Mouse (Mus musculus) stomach, embryonic 14.5 days (tissue): ENCODE results near the gene Ddx46. TPM values are rescaled to one million over a fixed set of nuclear protein-coding genes. Genes with fewer than 3 reads are reported as not detected.

Experiments
- ATAC-seq: fragments of 200-750 bp; cut with Nextera tagmentation; 2 replicates; pipeline ENCODE4 v1.8.0; 2017; ENCODE audit warnings: low read depth, moderate TSS enrichment; ENCODE audit not compliant: insufficient number of reproducible peaks, insufficient read depth, low FRiP score
- H3K27ac ChIP-seq: fragments of 300-500 bp; sonication (generic); 2 replicates; pipeline ENCODE4 v1.5.1; 2014; ENCODE audit warnings: mild to moderate bottlenecking, low read length, moderate library complexity, mixed read lengths
- H3K27me3 ChIP-seq: fragments of 300-500 bp; sonication (generic); 2 replicates; pipeline ENCODE4 v1.6.1; 2014; ENCODE audit warnings: low read length, control low read depth, mixed read lengths; ENCODE audit not compliant: control insufficient read depth, insufficient read depth
- H3K36me3 ChIP-seq: fragments of 300-500 bp; sonication (generic); 2 replicates; pipeline ENCODE4 v1.6.1; 2014; ENCODE audit warnings: mild to moderate bottlenecking, control low read depth, low read length, moderate library complexity, mixed read lengths; ENCODE audit not compliant: control insufficient read depth, insufficient read depth
- H3K4me1 ChIP-seq: fragments of 300-500 bp; sonication (generic); 2 replicates; pipeline ENCODE4 v1.6.1; 2014; ENCODE audit warnings: low read length, control low read depth, mixed read lengths; ENCODE audit not compliant: control insufficient read depth, insufficient read depth
- H3K4me2 ChIP-seq: fragments of 300-500 bp; sonication (generic); replicated peaks from 2 replicates; pipeline ENCODE4 v1.6.1; 2014; ENCODE audit warnings: low read depth, low read length, control low read depth
- H3K4me3 ChIP-seq: fragments of 300-500 bp; sonication (generic); 2 replicates; pipeline ENCODE4 v1.5.1; 2014; ENCODE audit warnings: low read depth, low read length, control low read depth
- H3K9ac ChIP-seq: fragments of 300-500 bp; sonication (generic); replicated peaks from 2 replicates; pipeline ENCODE4 v1.6.1; 2014; ENCODE audit warnings: low read depth, mild to moderate bottlenecking, control low read depth, low read length, moderate library complexity, mixed read lengths
- H3K9me3 ChIP-seq: fragments of 300-500 bp; sonication (generic); 2 replicates; pipeline ENCODE4 v1.6.1; 2016; ENCODE audit warnings: low read depth, low read length, control low read depth; ENCODE audit not compliant: control insufficient read depth
- WGBS: fragments of 180-500 bp; shearing (Covaris S2); extraction: QIAGEN DNeasy Blood & Tissue Kit; methylation state at CpG from one replicate; pipeline ENCODE4 v1.1.7; 2014; 5-methylcytosine and 5-hydroxymethylcytosine counted together
- polyA plus RNA-seq: library from polyadenylated mRNA; unstranded; fragments of >200 nt; fragmentation: Nextera tagmentation; extraction: Ambion mirVana; gene quantifications from 2 replicates; pipeline ENCODE4 v1.2.1, GENCODE M21; 2014

Ddx46 gene
- 41.1 and 45.4 TPM in 2 replicates for polyA plus RNA-seq

GRCm38 (mm10) chr13:55634639-55635127, at the start of gene Ddx46:
Gene Ddx46, plus strand, starts transcription at chr13:55635027.
- no peak within 1 kb of the TSS for H3K27ac ChIP-seq
- no peaks in the 10 kb centered on the region for H3K27me3 ChIP-seq
- peak; percentile 85; the same call in 1 of the 2 replicates for ATAC-seq
- 0 out of 2 replicates have a peak, but pooled peaks cover 6% of the 10 kb centered on the region for H3K4me1 ChIP-seq
- H3K9ac ChIP-seq: peak within 1 kb of the TSS; percentile 95
- peak within 1 kb of the TSS; percentile 99 for H3K4me3 ChIP-seq
- H3K36me3 ChIP-seq: peaks cover 34% of the 10 kb centered on the region
- peak within 1 kb of the TSS; percentile 79 for H3K4me2 ChIP-seq
- 6% methylated on average over 30 of the region's 30 CpGs for WGBS
- H3K9me3 ChIP-seq: no peaks in the 10 kb centered on the region

- Histone ChIP-seq H3K27ac (no peak overlapping the region), H3K9me3 (no peaks in the 10 kb centered on the region), H3K4me3 (no peak overlapping the region), H3K9ac (no peak overlapping the region), H3K4me1 (peaks cover 7% of the 10 kb centered on the region; the same call in 1 of the 2 replicates), H3K27me3 (no peaks in the 10 kb centered on the region), H3K36me3 (peaks cover 27% of the 10 kb centered on the region), H3K4me2 (no peak overlapping the region)
- 75% methylated on average over 4 of the region's 4 CpGs for WGBS
- ATAC-seq: no peak
Measured at GRCm38 (mm10) chr13:55591961-55592490, 42.8 kb upstream of the Ddx46 start.

GRCm38 (mm10) chr13:55592512-55593253, 42.1 kb upstream of the Ddx46 start:
- Histone ChIP-seq H3K4me1 (peaks cover 7% of the 10 kb centered on the region; the same call in 1 of the 2 replicates), H3K9me3 (no peaks in the 10 kb centered on the region), H3K27ac (peak overlapping the region; percentile 59; the same call in 1 of the 2 replicates), H3K27me3 (no peaks in the 10 kb centered on the region), H3K4me2 (peak overlapping the region; percentile 52), H3K4me3 (peak overlapping the region; percentile 92), H3K9ac (peak overlapping the region; percentile 71), H3K36me3 (peaks cover 34% of the 10 kb centered on the region)
- ATAC-seq: peak; percentile 98
- 5% methylated on average over 29 of the region's 29 CpGs for WGBS

GRCm38 (mm10) chr13:55593254-55593747, 41.5 kb upstream of the Ddx46 start:
- Histone ChIP-seq H3K9me3 (no peaks in the 10 kb centered on the region), H3K4me1 (peaks cover 7% of the 10 kb centered on the region; the same call in 1 of the 2 replicates), H3K9ac (peak overlapping the region; percentile 71), H3K4me3 (peak overlapping the region; percentile 92), H3K27me3 (no peaks in the 10 kb centered on the region), H3K4me2 (peak overlapping the region; percentile 52), H3K36me3 (peaks cover 38% of the 10 kb centered on the region), H3K27ac (peak overlapping the region; percentile 59; the same call in 1 of the 2 replicates)
- peak; percentile 10; the same call in 1 of the 2 replicates for ATAC-seq
- WGBS: under 1% methylated on average over 31 of the region's 31 CpGs

GRCm38 (mm10) chr13:55595375-55595774, 39.5 kb upstream of the Ddx46 start:
- Histone ChIP-seq H3K9ac (no peak overlapping the region), H3K9me3 (no peaks in the 10 kb centered on the region), H3K27ac (no peak overlapping the region), H3K4me3 (no peak overlapping the region), H3K27me3 (no peaks in the 10 kb centered on the region), H3K36me3 (peaks cover 38% of the 10 kb centered on the region), H3K4me2 (no peak overlapping the region), H3K4me1 (peaks cover 7% of the 10 kb centered on the region; the same call in 1 of the 2 replicates)
- ATAC-seq: no peak
- 92% methylated on average over 12 of the region's 12 CpGs for WGBS

- no peak for ATAC-seq
- WGBS: 94% methylated on average over 12 of the region's 12 CpGs
Measured at GRCm38 (mm10) chr13:55596802-55597201, 38.0 kb upstream of the Ddx46 start.

GRCm38 (mm10) chr13:55599566-55600540, 35.0 kb upstream of the Ddx46 start, which contains the start of gene B4galt7:
Gene B4galt7, plus strand, starts transcription at chr13:55599896.
- Histone ChIP-seq H3K36me3 (peaks cover 32% of the 10 kb centered on the region), H3K9me3 (no peaks in the 10 kb centered on the region), H3K4me1 (peaks cover 3% of the 10 kb centered on the region; the same call in 1 of the 2 replicates), H3K4me3 (peak within 1 kb of the TSS; percentile 87), H3K27me3 (no peaks in the 10 kb centered on the region), H3K9ac (peak within 1 kb of the TSS; percentile 80), H3K27ac (no peak within 1 kb of the TSS), H3K4me2 (peak within 1 kb of the TSS; percentile 54)
- ATAC-seq: peak; percentile 87
- WGBS: 8% methylated on average over 51 of the region's 51 CpGs

More at GRCm38 (mm10) chr13:55596802-55597201, 38.0 kb upstream of the Ddx46 start:
- H3K9ac ChIP-seq: no peak overlapping the region
- H3K36me3 ChIP-seq: peaks cover 38% of the 10 kb centered on the region
- no peaks in the 10 kb centered on the region for H3K9me3 ChIP-seq
- no peak overlapping the region for H3K27ac ChIP-seq
- no peaks in the 10 kb centered on the region for H3K27me3 ChIP-seq
- no peak overlapping the region for H3K4me2 ChIP-seq
- peaks cover 10% of the 10 kb centered on the region; the same call in 1 of the 2 replicates for H3K4me1 ChIP-seq
- no peak overlapping the region for H3K4me3 ChIP-seq
